Mouse (Mus musculus): ENCODE data around the gene Nol7.

DNA sequence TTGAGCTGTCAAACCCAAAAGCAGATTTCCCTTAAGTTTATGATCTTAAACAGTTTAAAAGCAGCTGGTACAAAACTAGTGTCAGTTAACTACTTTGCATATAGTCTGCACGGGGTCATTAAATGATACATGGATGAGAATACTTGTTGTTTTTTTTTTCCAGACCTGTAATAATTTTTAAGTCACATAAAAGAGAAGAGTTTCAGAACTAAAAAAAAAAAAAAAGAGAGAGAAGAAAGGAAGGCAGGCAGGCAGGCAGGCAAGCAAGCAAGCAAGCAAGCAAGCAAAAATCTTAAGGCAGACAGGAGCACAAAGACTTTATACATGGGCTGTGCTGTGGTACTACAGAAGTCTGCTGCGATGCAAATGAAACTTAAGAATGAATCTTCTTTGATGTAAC, 35.2 kb downstream of the Nol7 start:
- TF ChIP-seq CTCF (IDR thresholded peaks at IDR 0.05; ENCODE audit: borderline replicate concordance, extremely low read depth, insufficient read depth, insufficient read length) (no peak), POLR2A (IDR thresholded peaks at IDR 0.05; ENCODE audit: borderline replicate concordance, extremely low read depth, insufficient read depth, insufficient read length, poor library complexity, severe bottlenecking) (no peak)

Measured in brain, embryonic 14.5 days (tissue).